Mouse (Mus musculus) forebrain, postnatal 0 days (tissue): Measurements from ENCODE around the gene Zbtb8a. TPM values are rescaled to one million over a fixed set of nuclear protein-coding genes. Genes with fewer than 3 reads are reported as not detected.

Source experiments
- ATAC-seq: fragments of 200-750 bp; cut with Nextera tagmentation; 2 replicates; pipeline ENCODE4 v1.8.0; 2017; ENCODE audit warnings: mild to moderate bottlenecking, moderate library complexity
- DNase-seq: peaks from one replicate; pipeline ENCODE4 v3.0.0-alpha.2; 2015
- H3K27ac ChIP-seq: fragments of 300-500 bp; sonication (generic); 2 replicates; pipeline ENCODE4 v1.5.1; 2014; ENCODE audit warnings: low read depth, mild to moderate bottlenecking, antibody characterized with exemption, low read length, moderate library complexity, mixed read lengths
- H3K27me3 ChIP-seq: fragments of 300-500 bp; sonication (generic); 2 replicates; pipeline ENCODE4 v1.6.1; 2014; ENCODE audit warnings: mild to moderate bottlenecking, low read length, mixed read lengths; ENCODE audit not compliant: insufficient read depth
- H3K36me3 ChIP-seq: fragments of 300-500 bp; sonication (generic); 2 replicates; pipeline ENCODE4 v1.6.1; 2014; ENCODE audit warnings: mild to moderate bottlenecking, moderate library complexity; ENCODE audit not compliant: insufficient read depth
- H3K4me1 ChIP-seq: fragments of 300-500 bp; sonication (generic); 2 replicates; pipeline ENCODE4 v1.6.1; 2014; ENCODE audit warnings: antibody characterized with exemption; ENCODE audit not compliant: insufficient read depth
- H3K4me2 ChIP-seq: fragments of 300-500 bp; sonication (generic); 2 replicates; pipeline ENCODE4 v1.6.1; 2014; ENCODE audit warnings: low read depth, mild to moderate bottlenecking, moderate library complexity
- H3K4me3 ChIP-seq: fragments of 300-500 bp; sonication (generic); 2 replicates; pipeline ENCODE4 v1.5.1; 2014; ENCODE audit warnings: low read depth, low read length, mixed read lengths
- H3K9ac ChIP-seq: fragments of 300-500 bp; sonication (generic); 2 replicates; pipeline ENCODE4 v1.6.1; 2014; ENCODE audit warnings: mild to moderate bottlenecking
- H3K9me3 ChIP-seq: fragments of 300-500 bp; sonication (generic); 2 replicates; pipeline ENCODE4 v1.6.1; 2016; ENCODE audit warnings: low read length
- CTCF ChIP-seq: sonication (generic); IDR thresholded peaks from 2 replicates; pipeline ENCODE4 v1.5.1; 2016; ENCODE audit warnings: antibody characterized with exemption, control low read depth, low read depth
- WGBS: fragments of 180-500 bp; shearing (Covaris S2); extraction: QIAGEN DNeasy Blood & Tissue Kit; methylation state at CpG from one replicate; pipeline ENCODE4 v1.1.7; 2014; 5-methylcytosine and 5-hydroxymethylcytosine counted together
- polyA plus RNA-seq: library from polyadenylated mRNA; unstranded; fragments of >200 nt; fragmentation: Nextera tagmentation; extraction: Ambion mirVana; gene quantifications from 2 replicates; pipeline ENCODE4 v1.2.1, GENCODE M21; 2015
- total RNA-seq: library from RNA; depleted of rRNA; stranded (reverse); fragments of >200 nt; gene quantifications from 2 replicates; pipeline ENCODE4 v1.2.3, GENCODE M21; 2014

Zbtb8a gene
- total and polyA plus RNA-seq, 2 experiments from 2014 or later = 14.3 to 28.0 TPM

DNA sequence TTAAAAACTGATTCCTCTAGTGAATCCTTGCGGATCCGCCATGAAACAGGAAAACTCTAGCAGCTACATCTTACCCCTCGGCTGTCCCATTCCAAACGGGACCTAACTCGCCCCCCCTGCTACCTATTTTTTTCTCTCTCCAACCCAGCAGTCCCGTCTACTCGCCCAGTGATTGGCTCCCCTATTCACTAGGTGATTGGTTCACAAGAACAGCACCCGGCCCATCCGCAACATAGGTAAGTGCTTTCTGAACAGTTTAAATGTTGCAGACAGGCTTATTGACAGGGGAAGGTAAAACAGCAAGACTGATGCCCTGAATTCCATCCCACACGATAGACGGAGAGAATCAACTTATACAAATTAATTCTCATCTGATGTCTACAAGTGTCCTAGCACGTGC, 24.7 kb downstream of the Zbtb8a start:
- Histone ChIP-seq H3K4me3 (no peak overlapping the region), H3K27ac (no peak overlapping the region), H3K36me3 (peaks cover 26% of the 10 kb centered on the region), H3K4me2 (no peak overlapping the region), H3K9ac (no peak overlapping the region), H3K9me3 (no peaks in the 10 kb centered on the region), H3K4me1 (no peaks in the 10 kb centered on the region), H3K27me3 (no peaks in the 10 kb centered on the region)
- whole genome bisulfite sequencing = 90% methylated on average over 12 of the region's 12 CpGs
- ATAC-seq (no peak), DNase-seq (no peak)
- TF ChIP-seq CTCF = no peak

- DNase-seq (peak; percentile 11), ATAC-seq (peak; percentile 23)
- 71% methylated on average over 6 of the region's 6 CpGs for WGBS
- Histone ChIP-seq H3K4me1 (no peaks in the 10 kb centered on the region), H3K27ac (no peak overlapping the region), H3K9me3 (no peaks in the 10 kb centered on the region), H3K36me3 (peaks cover 25% of the 10 kb centered on the region), H3K4me2 (no peak overlapping the region), H3K4me3 (no peak overlapping the region), H3K9ac (no peak overlapping the region), H3K27me3 (no peaks in the 10 kb centered on the region)
- no peak for TF ChIP-seq CTCF
Measured at GRCm38 (mm10) chr4:129351111-129351510, 26.8 kb downstream of the Zbtb8a start.

GRCm38 (mm10) chr4:129350644-129351043, 27.3 kb downstream of the Zbtb8a start:
- WGBS = 9% methylated on average over 1 of the region's 1 CpGs
- peak; percentile 87 for ATAC-seq
- H3K4me2 ChIP-seq = no peak overlapping the region

GRCm38 (mm10) chr4:129346481-129347154, 31.3 kb downstream of the Zbtb8a start:
- DNase-seq = peak; percentile 55
- Histone ChIP-seq H3K36me3 (peaks cover 16% of the 10 kb centered on the region), H3K9me3 (no peaks in the 10 kb centered on the region), H3K4me1 (no peaks in the 10 kb centered on the region), H3K27ac (no peak overlapping the region; the same call in 1 of the 2 replicates), H3K4me3 (no peak overlapping the region), H3K4me2 (no peak overlapping the region), H3K9ac (no peak overlapping the region), H3K27me3 (no peaks in the 10 kb centered on the region)
- TF ChIP-seq CTCF = no peak
- WGBS = 63% methylated on average over 15 of the region's 15 CpGs
- ATAC-seq = no peak; the same call in 1 of the 2 replicates

More at GRCm38 (mm10) chr4:129350644-129351043, 27.3 kb downstream of the Zbtb8a start:
- TF ChIP-seq CTCF = peak; percentile 95
- no peak overlapping the region for H3K9ac ChIP-seq
- no peak overlapping the region for H3K27ac ChIP-seq
- no peak overlapping the region for H3K4me3 ChIP-seq
- H3K4me1 ChIP-seq = no peaks in the 10 kb centered on the region
- H3K9me3 ChIP-seq = no peaks in the 10 kb centered on the region
- peak; percentile 87 for DNase-seq
- H3K36me3 ChIP-seq = peaks cover 23% of the 10 kb centered on the region
- H3K27me3 ChIP-seq = no peaks in the 10 kb centered on the region

DNA sequence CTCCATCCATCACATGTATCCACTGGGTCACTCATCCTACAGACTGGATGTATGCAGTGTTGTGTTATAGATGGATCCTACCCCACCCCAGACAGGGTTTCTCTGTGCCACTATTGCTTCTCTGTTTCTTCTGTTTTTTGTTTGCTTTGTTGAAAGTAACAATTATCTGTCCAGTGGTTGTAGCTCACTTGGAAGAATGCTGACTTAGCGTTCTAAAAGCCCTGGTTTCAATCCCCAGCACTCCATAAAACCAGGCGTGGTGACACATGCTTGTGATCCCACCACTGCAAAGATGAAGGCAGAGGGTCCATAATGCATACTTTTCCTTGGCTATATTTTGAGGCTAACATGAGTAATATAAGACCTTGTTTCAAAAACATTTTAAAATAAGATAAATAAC, 35.2 kb downstream of the Zbtb8a start:
- peaks cover 16% of the 10 kb centered on the region for H3K36me3 ChIP-seq
- H3K4me1 ChIP-seq = no peaks in the 10 kb centered on the region
- H3K4me2 ChIP-seq = no peak overlapping the region
- no peak overlapping the region for H3K9ac ChIP-seq
- no peak overlapping the region for H3K4me3 ChIP-seq
- DNase-seq (no peak), ATAC-seq (no peak)
- H3K27ac ChIP-seq = no peak overlapping the region
- WGBS = 86% methylated on average over 2 of the region's 2 CpGs
- no peak for TF ChIP-seq CTCF
- no peaks in the 10 kb centered on the region for H3K27me3 ChIP-seq
- H3K9me3 ChIP-seq = no peaks in the 10 kb centered on the region

DNA sequence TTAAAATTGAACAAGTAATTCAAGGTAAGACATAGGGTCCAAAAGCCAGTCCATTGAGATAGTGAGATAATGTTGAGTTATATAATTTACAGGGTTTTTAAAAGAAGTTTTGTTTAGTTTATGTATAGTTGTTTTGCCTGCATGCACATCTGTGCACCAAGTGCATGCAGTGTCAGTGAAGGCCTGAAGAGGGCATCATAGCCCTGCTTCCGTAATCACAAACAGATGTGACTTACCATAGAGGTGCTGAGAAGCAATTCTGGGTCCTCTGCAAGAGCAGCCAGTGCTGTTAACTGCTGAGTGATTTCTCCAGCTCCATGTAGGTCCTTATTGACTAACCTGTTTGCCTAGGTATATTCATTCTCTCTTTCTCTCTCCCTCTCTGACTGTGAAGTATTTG, 36.0 kb downstream of the Zbtb8a start:
- H3K9ac ChIP-seq = no peak overlapping the region
- H3K9me3 ChIP-seq = no peaks in the 10 kb centered on the region
- no peak for ATAC-seq
- H3K27me3 ChIP-seq = no peaks in the 10 kb centered on the region
- H3K4me3 ChIP-seq = no peak overlapping the region
- H3K4me2 ChIP-seq = no peak overlapping the region
- 83% methylated on average over 1 of the region's 1 CpGs for WGBS
- no peak for DNase-seq
- 0 out of 2 replicates have a peak, but pooled peaks have one; percentile 9 for TF ChIP-seq CTCF
- H3K36me3 ChIP-seq = peaks cover 16% of the 10 kb centered on the region
- no peak overlapping the region for H3K27ac ChIP-seq
- no peaks in the 10 kb centered on the region for H3K4me1 ChIP-seq

DNA sequence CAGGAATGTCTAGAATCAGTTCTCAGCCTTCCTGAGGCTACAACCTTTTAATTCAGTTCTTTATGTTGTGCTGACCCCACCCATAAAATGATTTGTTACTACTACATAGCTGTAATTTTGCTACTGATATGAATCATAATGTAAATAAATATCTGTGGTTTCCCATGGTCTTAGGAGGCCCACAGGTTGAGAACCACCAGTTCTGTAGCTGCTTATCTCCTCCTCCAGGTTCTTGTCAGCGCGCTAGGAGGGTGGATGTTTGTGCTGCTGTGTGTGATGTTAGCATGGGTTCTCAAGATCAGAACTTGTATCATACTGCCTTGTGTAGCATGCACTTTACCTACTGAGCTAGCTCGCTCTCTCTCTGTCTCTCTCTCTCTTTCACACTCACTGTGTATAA, 38.2 kb downstream of the Zbtb8a start:
- Histone ChIP-seq H3K4me2 (no peak overlapping the region), H3K36me3 (peaks cover 14% of the 10 kb centered on the region), H3K27ac (no peak overlapping the region), H3K4me3 (no peak overlapping the region), H3K27me3 (no peaks in the 10 kb centered on the region), H3K4me1 (0 out of 2 replicates have a peak, but pooled peaks cover 3% of the 10 kb centered on the region), H3K9ac (no peak overlapping the region), H3K9me3 (no peaks in the 10 kb centered on the region)
- WGBS = 99% methylated on average over 3 of the region's 3 CpGs
- DNase-seq = no peak
- no peak for ATAC-seq
- no peak for TF ChIP-seq CTCF
